Comparison of ENCODE assay signal across 18 mouse cellular contexts in the genomic region with DNA sequence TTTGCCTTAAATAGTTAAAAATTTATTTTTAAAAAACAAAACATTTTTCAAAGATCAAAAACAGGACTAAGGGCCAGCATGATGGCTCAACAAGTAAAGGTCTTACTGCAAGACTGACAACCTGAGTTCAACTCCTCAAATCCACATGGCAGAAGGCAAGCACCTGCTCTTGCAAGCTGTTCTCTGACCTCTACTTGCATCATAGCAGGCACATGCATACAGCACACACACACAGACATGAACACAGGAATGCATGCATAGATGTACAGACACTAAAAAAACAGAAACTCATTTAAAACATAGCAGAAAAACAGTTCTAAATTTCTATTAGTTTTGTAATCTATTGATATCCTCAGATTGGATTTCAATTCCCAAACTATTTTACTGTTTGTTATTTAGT.
A peak's percentile ranks its signal among the peaks of the same experiment; 100 is the strongest.
DNase-seq lines count a peak whose midpoint lies in the region; ATAC-seq and TF ChIP-seq lines count a peak whose summit lies in the region.
"Had no signal": no experiment of that assay in that cellular context is flagged by ENCODE, and none has a peak within 500 bp of the region (broad histone marks: within the 10 kb centered on the region; RNA-seq: fewer than 3 reads in every experiment).

No protein-coding gene starts in this region.

- TF ChIP-seq CTCF in liver, adult 2 months (IDR thresholded peaks at IDR 0.05; ENCODE audit: low read depth, low read length) = no peak
- no peak for TF ChIP-seq CTCF in liver, postnatal 0 days (IDR thresholded peaks at IDR 0.05; ENCODE audit: low read depth)

- no peaks in the 10 kb centered on the region for H3K36me3 ChIP-seq in liver, adult 2 months (ENCODE audit: control insufficient read depth, insufficient read depth, low read length)
- no peaks in the 10 kb centered on the region for H3K36me3 ChIP-seq in liver, embryonic 12.5 days
- no peaks in the 10 kb centered on the region for H3K36me3 ChIP-seq in liver, postnatal 0 days (replicated peaks; ENCODE audit: insufficient read depth, low read length)
- no peaks in the 10 kb centered on the region for H3K36me3 ChIP-seq in liver, embryonic 11.5 days (ENCODE audit: control insufficient read depth, insufficient read depth, low read length)
- H3K36me3 ChIP-seq: G1E had no signal

- no peak overlapping the region for H3K4me2 ChIP-seq in liver, embryonic 12.5 days
- H3K4me2 ChIP-seq in liver, postnatal 0 days (ENCODE audit: low read depth, low read length) = no peak overlapping the region
- no peak overlapping the region for H3K4me2 ChIP-seq in liver, embryonic 11.5 days

- no peaks in the 10 kb centered on the region for H3K9me3 ChIP-seq in liver, embryonic 12.5 days (replicated peaks)
- H3K9me3 ChIP-seq in liver, postnatal 0 days (ENCODE audit: low read length) = no peaks in the 10 kb centered on the region
- H3K9me3 ChIP-seq in liver, embryonic 11.5 days (ENCODE audit: control insufficient read depth, low read length) = no peaks in the 10 kb centered on the region
- H3K9me3 ChIP-seq: G1E had no signal

- no peak for TF ChIP-seq EP300 in liver, postnatal 0 days (IDR thresholded peaks at IDR 0.05; ENCODE audit: low read depth)

- TF ChIP-seq POLR2A in liver, adult 2 months (IDR thresholded peaks at IDR 0.05; ENCODE audit: extremely low read depth, insufficient read depth, low read length) = no peak

- H3K4me3 ChIP-seq in liver, adult 2 months (ENCODE audit: insufficient read depth, low read depth, low read length) = no peak overlapping the region
- H3K4me3 ChIP-seq in liver, embryonic 12.5 days = no peak overlapping the region
- H3K4me3 ChIP-seq in liver, postnatal 0 days (ENCODE audit: low read depth, low read length) = no peak overlapping the region
- H3K4me3 ChIP-seq in liver, embryonic 11.5 days (ENCODE audit: low read depth, low read length) = no peak overlapping the region

- no peaks in the 10 kb centered on the region for H3K27me3 ChIP-seq in liver, adult 2 months (ENCODE audit: control insufficient read depth, insufficient read depth, low read length)
- no peaks in the 10 kb centered on the region for H3K27me3 ChIP-seq in liver, embryonic 12.5 days (replicated peaks)
- no peaks in the 10 kb centered on the region for H3K27me3 ChIP-seq in liver, postnatal 0 days (ENCODE audit: insufficient read depth, low read length)
- no peaks in the 10 kb centered on the region for H3K27me3 ChIP-seq in liver, embryonic 11.5 days (replicated peaks; ENCODE audit: control insufficient read depth, insufficient read depth, low read length)
- H3K27me3 ChIP-seq: CH12.LX had no signal

- H3K27ac ChIP-seq in liver, adult 2 months (replicated peaks; ENCODE audit: insufficient read depth, low read depth, low read length) = no peak overlapping the region
- no peak overlapping the region for H3K27ac ChIP-seq in liver, embryonic 12.5 days
- H3K27ac ChIP-seq in liver, postnatal 0 days (ENCODE audit: low read depth) = no peak overlapping the region
- no peak overlapping the region for H3K27ac ChIP-seq in liver, embryonic 11.5 days (ENCODE audit: low read depth, low read length)

- peak; percentile 63 for DNase-seq in liver, adult 2 months (ENCODE audit: extremely low read depth, low read depth, low spot score)
- DNase-seq in liver, postnatal 0 days = no peak
- DNase-seq in liver, embryonic 11.5 days (ENCODE audit: low spot score) = no peak
- DNase-seq in gonadal fat pad, adult 2 months (ENCODE audit: low read depth) = peak; percentile 5
- DNase-seq in cerebellum, adult 9-10 months = no peak
- DNase-seq: adrenal gland, adult 8-10 months; adrenal gland, postnatal 25 days; adrenal gland, postnatal 36 days; B cell, adult 2 months; cerebellum, adult 11 months; cerebellum, adult 11-12 months; cerebellum, adult 18-20 months had no signal

- no peaks in the 10 kb centered on the region for H3K79me2 ChIP-seq in liver, adult 2 months (ENCODE audit: control insufficient read depth, insufficient read depth, low read length)

- peaks cover 3% of the 10 kb centered on the region; the same call in 1 of the 2 replicates for H3K4me1 ChIP-seq in liver, adult 2 months (ENCODE audit: control insufficient read depth, insufficient read depth, low read length)
- no peaks in the 10 kb centered on the region for H3K4me1 ChIP-seq in liver, embryonic 12.5 days
- H3K4me1 ChIP-seq in liver, postnatal 0 days (ENCODE audit: insufficient read depth) = no peaks in the 10 kb centered on the region
- no peaks in the 10 kb centered on the region for H3K4me1 ChIP-seq in liver, embryonic 11.5 days (replicated peaks; ENCODE audit: control insufficient read depth, insufficient read depth, low read length)

- H3K9ac ChIP-seq in liver, adult 2 months (ENCODE audit: low read depth, low read length) = no peak overlapping the region
- H3K9ac ChIP-seq in liver, embryonic 12.5 days = no peak overlapping the region
- H3K9ac ChIP-seq in liver, postnatal 0 days (replicated peaks) = no peak overlapping the region
- H3K9ac ChIP-seq in liver, embryonic 11.5 days (ENCODE audit: low read depth, low read length) = no peak overlapping the region

- no peak for ATAC-seq in liver, embryonic 12.5 days
- peak; percentile 64; the same call in 1 of the 2 replicates for ATAC-seq in liver, postnatal 0 days
- no peak for ATAC-seq in liver, embryonic 11.5 days (replicated peaks; ENCODE audit: low FRiP score)
- ATAC-seq: activated CD4-positive, CD25-positive, alpha-beta regulatory T cell, adult 4 months; CD4-positive, CD25-positive, alpha-beta regulatory T cell, adult 4 months; Patski had no signal

Comparison
In these comparisons a context has a peak if more than half of its experiments do, and no peak if none do; other contexts are left out.
1. DNase-seq: peak in liver, adult 2 months (single experiment) and gonadal fat pad, adult 2 months (single experiment); none in liver, postnatal 0 days (single experiment), liver, embryonic 11.5 days (single experiment) and cerebellum, adult 9-10 months (single experiment).